Mouse (Mus musculus): ENCODE measurements around the gene Necap2.

Gene Necap2

DNA sequence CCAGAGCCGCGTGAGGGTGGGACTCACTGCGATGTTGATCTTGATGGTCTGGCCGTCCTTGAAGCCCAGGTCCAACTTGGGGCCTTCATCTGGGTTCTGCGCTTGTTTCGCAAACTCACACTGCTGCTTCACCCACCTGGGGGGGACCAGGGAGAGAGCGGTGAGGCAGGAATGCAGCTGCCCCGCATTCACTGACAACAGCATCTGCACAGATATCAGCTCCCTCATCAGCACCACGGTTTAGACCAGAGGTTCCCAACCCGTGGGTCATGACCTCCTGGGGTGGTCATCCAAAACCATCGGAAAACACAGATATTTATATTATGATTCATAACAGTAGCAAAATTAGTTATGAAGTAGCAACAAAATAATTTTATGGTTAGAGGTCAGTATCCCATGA is 5.7 kb downstream of the Necap2 start:
- no peak for DNase-seq

GRCm38 (mm10) chr4:141069731-141070130 is 8.4 kb downstream of the Necap2 start:
- DNase-seq, result peak; percentile 50

DNA sequence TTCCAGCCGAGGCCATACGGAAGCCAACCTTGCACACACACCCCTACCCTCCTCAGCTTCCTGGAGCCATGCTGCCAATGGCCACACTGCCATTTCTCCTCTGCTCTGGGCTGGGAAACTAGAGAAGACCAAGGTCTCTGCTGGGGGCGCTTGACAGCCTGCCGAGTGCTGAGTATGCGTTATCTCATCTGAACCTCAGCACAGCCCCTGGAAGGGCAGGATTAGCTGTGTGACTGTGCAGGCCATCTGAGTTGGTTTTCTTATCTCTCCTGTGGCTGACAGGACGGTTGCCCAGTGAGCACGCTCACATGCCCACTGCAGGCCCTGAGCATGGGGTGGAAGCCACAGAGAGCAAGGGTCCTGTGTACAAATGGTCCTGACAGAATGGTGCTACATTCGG is 9.5 kb downstream of the Necap2 start:
- DNase-seq, result no peak

- no peak for DNase-seq
Measured at GRCm38 (mm10) chr4:141067516-141068046, 10.6 kb downstream of the Necap2 start.

DNA sequence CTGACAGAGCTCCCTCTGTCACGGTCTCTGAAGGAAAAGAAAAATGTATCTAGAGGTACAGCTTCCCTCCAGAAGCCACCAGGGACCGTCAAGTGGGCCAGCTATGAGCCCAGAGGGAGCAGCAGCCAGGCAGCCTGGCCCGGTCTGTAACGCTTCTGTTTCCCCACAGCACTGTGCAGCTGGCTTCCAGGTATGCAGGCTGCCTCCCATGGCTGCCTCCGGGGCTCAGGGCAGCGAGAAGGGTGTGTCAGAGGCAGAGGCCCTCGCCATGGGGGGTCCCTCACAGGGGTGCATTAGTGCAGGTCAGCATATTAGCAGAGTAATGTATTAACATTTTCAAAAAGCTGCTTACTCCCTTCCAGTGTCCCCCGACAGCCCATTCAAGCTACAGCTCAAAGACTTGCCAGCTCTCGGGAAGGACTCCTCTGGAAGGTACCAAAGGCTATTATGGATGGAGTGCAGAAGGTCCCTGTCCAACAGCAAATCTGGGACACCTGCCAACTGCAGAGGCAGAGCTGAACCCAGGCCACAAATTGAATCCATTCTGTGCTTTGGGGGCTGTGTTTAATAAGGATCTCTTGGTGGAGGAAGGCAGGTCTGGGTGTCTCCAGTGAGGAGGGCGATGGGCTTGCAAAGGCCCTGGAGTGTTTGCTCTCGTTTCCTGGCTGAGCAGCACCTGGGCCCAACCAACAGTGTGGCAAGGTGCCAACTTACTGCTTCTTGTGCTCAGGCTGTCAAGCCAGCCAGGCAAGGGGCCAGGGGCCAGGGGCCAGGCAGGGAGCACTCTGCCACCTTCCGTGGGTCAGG is 11.2 kb downstream of the Necap2 start:
- DNase-seq, result no peak

DNA sequence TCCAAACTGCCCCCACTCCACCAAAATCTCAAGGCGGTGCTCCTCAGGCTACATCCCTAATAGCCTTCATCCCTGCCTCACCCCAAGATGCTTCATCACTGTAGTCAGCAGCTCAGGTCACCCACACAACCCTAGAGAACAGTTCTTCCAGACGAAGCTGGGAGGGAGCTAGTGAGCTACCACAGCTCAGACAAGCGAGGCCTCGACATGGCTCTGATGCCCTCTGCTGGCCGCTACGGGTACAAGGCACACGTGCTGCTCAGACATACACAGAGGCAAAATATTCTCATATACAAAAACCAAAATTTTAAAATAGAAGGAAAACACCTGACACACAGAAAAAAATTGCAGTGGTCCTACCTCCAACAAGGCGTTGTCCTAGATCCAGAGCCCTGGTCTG is 13.0 kb downstream of the Necap2 start:
- peak; percentile 84 for DNase-seq

GRCm38 (mm10) chr4:141064104-141064659 is 14.0 kb downstream of the Necap2 start:
- no peak for DNase-seq

GRCm38 (mm10) chr4:141060426-141061301 is 17.5 kb downstream of the Necap2 start, which contains the start of gene Crocc:
Crocc (minus strand) TSS chr4:141060550.
- DNase-seq, result peak; percentile 100

DNA sequence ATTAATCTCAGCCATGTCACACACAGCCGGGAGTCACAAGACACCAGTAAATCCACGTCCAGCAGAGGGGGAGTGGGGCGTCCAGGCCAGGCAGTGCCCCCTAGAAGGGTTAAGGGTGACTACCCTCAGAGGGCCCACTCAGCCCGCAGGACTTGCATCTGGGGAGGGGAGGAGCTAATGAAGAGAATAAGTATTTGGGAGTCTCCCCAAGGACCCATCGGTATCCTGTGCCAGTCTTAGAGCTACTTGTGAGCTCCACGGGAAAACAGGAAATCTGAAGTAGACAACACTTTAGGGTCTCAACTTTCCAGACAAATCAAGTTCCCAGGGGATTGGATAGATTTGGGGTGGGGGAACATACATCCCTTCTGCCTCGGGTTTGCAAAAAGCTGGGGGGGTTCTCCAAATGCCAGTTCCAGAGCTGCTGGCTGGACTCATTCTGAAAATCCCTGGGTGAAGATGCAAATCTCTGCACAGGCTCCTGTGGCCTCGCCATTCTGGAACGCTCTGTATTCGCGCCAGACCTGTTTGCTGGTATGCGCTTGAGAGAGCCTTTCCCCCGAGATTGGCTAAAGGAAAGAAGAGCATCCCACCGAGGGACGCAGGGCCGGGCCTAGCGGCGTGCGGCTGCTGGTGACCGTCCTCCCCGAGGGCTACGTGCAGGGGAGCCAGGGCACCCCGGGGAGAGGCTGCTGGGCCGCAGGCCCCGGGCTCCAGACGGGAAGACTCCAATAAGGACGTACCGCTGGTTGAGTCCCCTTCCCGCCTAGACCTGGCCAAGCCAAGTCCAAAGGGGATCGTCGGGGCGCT is 18.3 kb downstream of the Necap2 start:
- no peak for DNase-seq

GRCm38 (mm10) chr4:141058835-141059234 is 19.3 kb downstream of the Necap2 start:
- DNase-seq, result no peak

DNA sequence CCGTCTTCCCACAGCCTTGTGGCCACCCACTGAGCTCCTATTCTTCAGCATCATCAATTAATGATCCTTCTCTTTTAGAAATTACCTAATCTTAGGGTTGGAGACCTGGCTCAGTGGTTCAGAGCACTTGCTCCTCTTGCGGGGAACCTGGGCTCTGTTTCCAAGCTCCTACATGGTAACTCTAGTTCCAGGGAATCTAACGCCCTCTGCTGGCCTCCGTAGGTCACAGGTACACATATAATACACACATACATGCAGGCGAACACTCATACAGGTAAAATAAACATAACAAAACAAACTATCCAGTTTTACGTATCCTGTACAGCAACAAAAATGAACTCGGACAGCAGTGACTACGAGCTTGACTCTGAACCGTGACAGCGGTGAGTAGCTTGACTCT is 21.2 kb downstream of the Necap2 start:
- no peak for DNase-seq

DNA sequence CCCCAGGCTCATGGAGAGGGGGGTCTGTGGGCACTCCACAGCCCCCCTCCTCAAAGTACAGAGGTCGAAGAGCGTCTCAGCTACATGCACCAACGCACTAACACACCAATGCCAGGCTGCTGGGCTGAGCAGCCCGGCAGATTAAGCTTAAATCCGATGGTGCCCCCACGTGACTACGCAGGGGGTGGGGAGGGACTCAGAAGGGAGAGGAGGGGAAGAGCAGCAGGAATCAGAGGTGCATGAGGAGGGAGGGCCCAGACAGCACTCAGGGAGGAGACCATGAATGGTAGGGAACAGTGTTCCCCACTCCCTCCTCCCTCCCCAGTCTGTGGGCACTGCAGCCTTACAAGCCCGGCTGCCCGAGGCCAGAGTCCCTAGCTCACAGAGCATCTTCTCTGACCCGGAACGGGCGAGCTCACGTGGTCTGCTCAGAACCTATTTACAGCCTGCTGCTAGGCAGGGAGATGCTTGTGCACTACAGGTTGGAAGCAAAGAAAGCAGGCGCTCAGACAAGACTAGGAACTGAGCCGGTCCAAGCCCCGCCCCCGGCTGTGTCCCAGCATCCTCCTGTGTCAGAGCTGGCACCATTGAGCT is 24.5 kb downstream of the Necap2 start:
- DNase-seq, result no peak

- DNase-seq, result no peak
Measured at GRCm38 (mm10) chr4:141053138-141053537, 25.0 kb downstream of the Necap2 start.

DNA sequence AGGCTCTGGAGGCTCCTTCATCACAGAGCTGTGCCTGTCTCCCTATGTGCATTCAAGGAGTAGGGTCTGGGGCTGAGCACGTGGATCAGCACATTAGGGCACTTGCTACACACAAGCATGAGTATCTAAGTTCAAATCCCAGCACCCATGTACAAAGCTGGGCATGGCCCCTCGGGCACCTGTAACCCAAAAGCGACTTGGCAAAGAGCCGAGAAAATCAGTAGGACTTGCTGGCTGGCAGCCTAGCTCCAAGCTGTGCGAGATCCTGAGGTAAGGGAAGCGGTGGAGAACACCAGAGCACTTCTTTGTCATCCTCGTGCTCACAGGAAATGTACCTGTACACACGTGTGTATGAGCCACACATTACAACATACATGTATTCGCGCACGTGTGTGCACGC is 25.7 kb downstream of the Necap2 start:
- DNase-seq, result no peak

DNA sequence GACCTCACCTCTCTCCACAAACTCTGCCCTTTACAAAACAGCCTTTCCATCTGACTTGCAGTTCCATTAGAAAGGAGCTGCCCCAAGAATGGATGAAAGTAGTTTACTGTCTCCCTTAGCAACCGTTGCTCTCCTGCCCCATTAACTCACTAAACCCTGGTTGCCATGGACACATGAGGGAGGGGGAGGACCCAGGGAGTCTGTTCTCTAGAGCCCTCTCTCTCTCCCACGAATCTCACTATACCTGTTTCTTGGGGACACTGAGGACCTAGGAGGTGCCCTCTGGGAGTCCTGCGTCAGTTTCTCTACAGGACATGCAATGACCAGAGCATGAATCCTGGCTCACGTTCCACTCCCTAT is 28.7 kb downstream of the Necap2 start:
- DNase-seq, result no peak

DNA sequence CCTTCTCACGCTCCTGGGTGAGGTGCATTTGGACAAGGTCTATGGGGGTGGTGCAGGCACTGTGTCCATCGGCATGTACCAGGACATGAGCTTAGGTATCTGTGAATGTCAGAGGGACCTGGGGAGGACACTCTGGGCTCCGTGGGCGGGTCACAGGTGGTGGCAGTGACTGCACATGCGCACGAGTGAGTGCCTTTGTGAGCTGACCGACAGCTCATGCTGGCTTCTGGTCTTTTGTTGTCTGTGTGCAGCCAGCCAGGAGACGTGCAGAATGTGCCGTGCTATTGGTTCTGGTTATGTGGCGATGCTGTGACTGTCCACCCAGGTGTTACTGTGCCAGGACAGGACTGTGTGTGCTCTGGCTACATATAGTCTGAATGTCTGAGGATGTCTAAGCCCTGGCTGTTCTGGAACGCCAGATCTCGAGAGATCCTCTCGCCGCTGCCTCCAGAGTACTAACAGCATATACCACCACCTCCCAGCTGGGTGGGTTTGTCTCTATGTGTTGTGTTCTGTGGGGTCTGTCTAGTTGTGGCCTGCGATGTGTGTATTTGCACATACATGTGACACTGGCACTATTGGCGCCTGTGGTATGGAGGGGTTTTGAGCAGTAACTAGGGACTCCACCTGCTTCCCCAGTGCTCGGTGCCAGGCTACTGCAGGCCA is 29.2 kb downstream of the Necap2 start:
- DNase-seq, result no peak

DNA sequence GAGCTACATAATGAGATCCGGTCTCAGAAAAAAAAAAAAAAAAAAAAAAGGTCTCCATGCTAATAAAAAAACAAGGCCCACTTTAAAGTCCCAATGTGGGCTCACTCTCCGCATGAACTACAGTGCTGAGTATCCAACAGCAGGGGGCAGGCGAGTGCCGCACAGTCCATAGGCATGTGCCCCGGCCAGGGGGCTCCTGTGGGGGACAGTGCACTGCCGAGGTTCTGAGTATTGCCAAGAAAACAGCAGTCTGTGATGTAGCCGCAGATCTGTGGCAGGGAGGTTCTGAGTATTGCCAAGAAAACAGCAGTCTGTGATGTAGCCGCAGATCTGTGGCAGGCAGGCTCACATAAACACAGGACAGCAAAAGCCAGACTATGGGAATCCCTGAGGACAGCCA is 33.3 kb downstream of the Necap2 start:
- peak; percentile 70 for DNase-seq

DNA sequence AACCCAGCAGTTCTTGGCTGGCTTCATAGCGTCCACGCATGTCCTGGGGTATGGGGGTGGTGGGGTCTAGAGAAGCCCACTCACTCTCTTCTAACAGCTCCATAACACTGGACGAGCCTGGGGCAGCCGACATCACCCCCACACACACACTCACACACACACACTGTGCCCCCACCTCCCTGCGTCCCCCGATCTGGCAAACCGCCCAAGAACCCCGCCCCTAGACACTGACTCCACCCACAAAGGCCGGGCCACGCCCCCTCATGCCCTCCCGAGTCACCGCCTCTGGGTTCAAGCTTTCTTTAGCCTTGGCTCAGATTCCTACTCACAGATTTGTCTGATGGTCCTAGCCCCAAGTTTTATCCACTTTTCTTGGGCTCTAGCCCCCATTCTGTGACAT is 37.0 kb downstream of the Necap2 start:
- no peak for DNase-seq

GRCm38 (mm10) chr4:141033606-141034549 is 44.3 kb downstream of the Necap2 start:
- DNase-seq, result no peak

- peak; percentile 83 for DNase-seq
Measured at GRCm38 (mm10) chr4:141031733-141032132, 46.4 kb downstream of the Necap2 start.
